Mouse (Mus musculus) neural tube, embryonic 14.5 days (tissue): Measurements from ENCODE around the gene Chrnb4. TPM values are rescaled to one million over a fixed set of nuclear protein-coding genes. Genes with fewer than 3 reads are reported as not detected.

ENCODE experiments used
- ATAC-seq: fragments of 200-750 bp; cut with Nextera tagmentation; 2 replicates; pipeline ENCODE4 v1.8.0; 2017; ENCODE audit warnings: low read depth, mild to moderate bottlenecking, moderate TSS enrichment, moderate library complexity
- H3K27ac ChIP-seq: fragments of 300-500 bp; sonication (generic); 2 replicates; pipeline ENCODE4 v1.5.1; 2014; ENCODE audit warnings: low read depth, mild to moderate bottlenecking, control low read depth, low read length, moderate library complexity, mixed read lengths
- H3K27me3 ChIP-seq: fragments of 300-500 bp; sonication (generic); 2 replicates; pipeline ENCODE4 v1.6.1; 2014; ENCODE audit warnings: low read length; ENCODE audit not compliant: control insufficient read depth, insufficient read depth
- H3K36me3 ChIP-seq: fragments of 300-500 bp; sonication (generic); 2 replicates; pipeline ENCODE4 v1.6.1; 2014; ENCODE audit warnings: low read length, mixed read lengths; ENCODE audit not compliant: control insufficient read depth, insufficient read depth
- H3K4me1 ChIP-seq: fragments of 300-500 bp; sonication (generic); 2 replicates; pipeline ENCODE4 v1.6.1; 2014; ENCODE audit warnings: low read length; ENCODE audit not compliant: control insufficient read depth, insufficient read depth
- H3K4me2 ChIP-seq: fragments of 300-500 bp; sonication (generic); 2 replicates; pipeline ENCODE4 v1.6.1; 2014; ENCODE audit warnings: mild to moderate bottlenecking, low read depth, low read length, control low read depth
- H3K4me3 ChIP-seq: fragments of 300-500 bp; sonication (generic); 2 replicates; pipeline ENCODE4 v1.5.1; 2014; ENCODE audit warnings: low read depth, low read length, control low read depth, mixed read lengths
- H3K9ac ChIP-seq: fragments of 300-500 bp; sonication (generic); replicated peaks from 2 replicates; pipeline ENCODE4 v1.6.1; 2014; ENCODE audit warnings: low read depth, mild to moderate bottlenecking, control low read depth, low read length, mixed read lengths
- H3K9me3 ChIP-seq: fragments of 300-500 bp; sonication (generic); 2 replicates; pipeline ENCODE4 v1.6.1; 2016; ENCODE audit warnings: low read length; ENCODE audit not compliant: control insufficient read depth
- WGBS: fragments of 180-500 bp; shearing (Covaris S2); extraction: QIAGEN DNeasy Blood & Tissue Kit; methylation state at CpG from one replicate; pipeline ENCODE4 v1.1.7; 2014; 5-methylcytosine and 5-hydroxymethylcytosine counted together
- polyA plus RNA-seq: library from polyadenylated mRNA; unstranded; fragments of >200 nt; fragmentation: Nextera tagmentation; extraction: Ambion mirVana; gene quantifications from 2 replicates; pipeline ENCODE4 v1.2.1, GENCODE M21; 2014

The Chrnb4 gene
- polyA plus RNA-seq, 1 experiment from 2014 or later = 1.4 TPM

DNA sequence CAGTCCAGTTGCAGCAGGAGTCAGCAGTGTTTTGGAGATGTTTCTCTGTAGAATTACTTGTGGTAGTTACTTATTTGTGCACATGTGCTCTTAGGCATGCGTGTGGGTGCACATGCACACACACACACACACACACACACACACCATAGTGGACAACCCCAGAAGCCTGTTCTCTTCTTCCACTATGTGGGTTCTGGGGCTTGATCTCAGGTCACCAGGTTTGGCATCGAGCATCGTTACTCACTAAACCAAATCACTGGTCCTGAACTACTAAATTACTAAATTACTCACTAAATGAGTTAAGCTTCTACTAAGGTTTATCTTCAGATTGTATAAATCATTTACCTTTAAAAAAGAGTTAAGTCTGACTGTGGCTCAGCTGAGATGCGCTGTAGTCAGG lies 9.5 kb upstream of the Chrnb4 start:
- no peak overlapping the region for H3K4me2 ChIP-seq
- H3K36me3 ChIP-seq = no peaks in the 10 kb centered on the region
- H3K27ac ChIP-seq = no peak overlapping the region
- no peaks in the 10 kb centered on the region for H3K4me1 ChIP-seq
- no peak overlapping the region for H3K4me3 ChIP-seq
- H3K9me3 ChIP-seq = no peaks in the 10 kb centered on the region
- ATAC-seq = no peak
- H3K9ac ChIP-seq = no peak overlapping the region
- 90% methylated on average over 4 of the region's 4 CpGs for WGBS
- no peaks in the 10 kb centered on the region for H3K27me3 ChIP-seq

DNA sequence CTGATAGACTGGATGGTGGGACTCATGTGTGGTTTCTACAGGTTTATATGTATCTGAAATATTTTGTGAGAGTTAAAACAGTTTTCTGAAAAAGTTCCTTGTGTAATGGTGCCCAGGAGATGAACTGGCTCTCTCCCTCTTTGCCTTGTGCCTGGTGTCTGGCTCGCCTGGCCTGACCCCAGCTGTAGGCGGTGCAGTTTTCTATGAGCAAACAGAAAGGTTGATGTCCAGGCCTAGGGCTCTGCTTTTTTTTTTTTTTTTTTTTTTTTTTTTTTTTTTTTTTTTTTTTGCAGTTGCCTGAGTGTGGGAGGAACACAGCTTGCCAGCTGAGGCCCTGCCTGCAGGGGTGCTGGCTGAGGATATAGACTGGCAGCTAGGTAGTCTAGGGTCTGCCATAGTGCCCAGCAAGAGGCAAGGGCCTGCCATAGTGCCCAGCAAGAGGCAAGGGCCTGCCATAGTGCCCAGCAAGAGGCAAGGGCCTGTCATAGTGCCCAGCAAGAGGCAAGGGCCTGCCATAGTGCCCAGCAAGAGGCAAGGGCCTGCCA lies 6.9 kb upstream of the Chrnb4 start:
- Histone ChIP-seq H3K4me2 (no peak overlapping the region), H3K4me1 (no peaks in the 10 kb centered on the region), H3K36me3 (no peaks in the 10 kb centered on the region), H3K27ac (no peak overlapping the region), H3K4me3 (no peak overlapping the region), H3K9ac (no peak overlapping the region), H3K27me3 (no peaks in the 10 kb centered on the region), H3K9me3 (no peaks in the 10 kb centered on the region)
- 56% methylated on average over 2 of the region's 2 CpGs for WGBS
- no peak for ATAC-seq

DNA sequence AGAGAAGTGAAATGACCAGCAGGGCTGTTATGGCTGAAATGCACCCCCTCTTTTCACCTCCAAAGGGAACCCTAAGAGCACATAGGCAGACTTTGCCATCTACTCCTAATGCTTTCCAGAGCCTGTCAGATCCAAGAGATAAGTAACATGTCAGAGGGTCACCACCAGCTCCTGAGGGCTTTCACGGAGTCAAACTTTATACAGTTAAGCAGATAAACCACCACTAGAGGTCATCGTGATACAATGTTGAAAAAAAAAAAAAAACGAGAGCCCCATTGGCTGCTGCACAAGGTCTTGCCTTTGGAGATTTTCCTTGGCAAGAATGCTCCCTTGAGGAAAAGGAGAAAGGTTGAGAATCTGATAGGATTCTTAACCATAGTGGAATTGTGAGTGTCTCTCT lies 1.8 kb downstream of the Chrnb4 start:
- no peak for ATAC-seq

DNA sequence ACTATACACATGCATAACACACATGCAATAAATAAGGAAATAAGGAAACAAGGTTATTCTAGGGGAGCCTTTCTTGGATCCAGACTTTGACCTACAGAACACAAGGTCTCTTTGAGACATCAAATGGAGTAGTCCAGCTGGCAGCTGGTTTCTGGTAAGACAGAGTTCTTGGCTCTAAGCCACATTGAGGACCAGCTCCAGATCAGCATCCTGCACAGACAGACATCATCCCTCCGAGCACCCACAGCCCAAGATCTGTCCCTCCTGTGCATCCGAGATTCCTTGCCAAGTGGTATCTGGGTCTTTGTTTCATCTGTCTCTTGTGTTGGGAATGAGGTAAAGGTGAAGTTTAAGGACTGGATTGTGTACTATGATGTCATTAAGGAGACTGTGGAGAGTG lies 3.6 kb downstream of the Chrnb4 start:
- no peak overlapping the region for H3K4me2 ChIP-seq
- 76% methylated on average over 2 of the region's 2 CpGs for WGBS
- no peak overlapping the region for H3K4me3 ChIP-seq
- no peak for ATAC-seq
- no peaks in the 10 kb centered on the region for H3K36me3 ChIP-seq
- H3K4me1 ChIP-seq = peaks cover 5% of the 10 kb centered on the region; the same call in 1 of the 2 replicates
- no peak overlapping the region for H3K9ac ChIP-seq
- no peaks in the 10 kb centered on the region for H3K9me3 ChIP-seq
- H3K27me3 ChIP-seq = no peaks in the 10 kb centered on the region
- no peak overlapping the region for H3K27ac ChIP-seq

More for the DNA sequence above, 1.8 kb downstream of the Chrnb4 start:
- H3K4me3 ChIP-seq = no peak overlapping the region
- H3K9me3 ChIP-seq = no peaks in the 10 kb centered on the region
- peaks cover 5% of the 10 kb centered on the region; the same call in 1 of the 2 replicates for H3K4me1 ChIP-seq
- H3K4me2 ChIP-seq = no peak overlapping the region
- H3K36me3 ChIP-seq = no peaks in the 10 kb centered on the region
- no peak overlapping the region for H3K27ac ChIP-seq
- H3K27me3 ChIP-seq = no peaks in the 10 kb centered on the region
- no peak overlapping the region for H3K9ac ChIP-seq
- WGBS = 7% methylated on average over 3 of the region's 3 CpGs

DNA sequence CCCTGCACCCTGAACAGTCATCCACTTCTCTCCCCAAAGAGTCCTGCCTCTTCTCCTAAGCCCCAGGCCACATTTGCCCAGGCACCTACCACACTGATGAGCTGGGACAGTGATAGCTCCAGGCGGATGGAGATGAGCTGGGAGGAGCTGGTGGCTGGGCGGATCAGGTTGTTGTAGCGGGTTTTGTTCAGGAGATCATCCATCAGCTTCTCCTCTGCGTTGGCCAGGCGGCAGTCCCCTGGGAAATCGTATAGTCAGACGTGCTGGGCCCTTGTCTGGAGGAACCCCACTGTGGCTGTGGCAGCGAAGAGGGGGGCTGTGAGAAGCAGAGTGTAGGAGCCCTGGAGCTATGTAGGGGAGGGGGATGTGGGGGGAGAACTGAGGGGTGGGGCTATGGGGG lies 4.9 kb downstream of the Chrnb4 start:
- 0 out of 2 replicates have a peak, but pooled peaks have one; percentile 28 for ATAC-seq
- Histone ChIP-seq H3K27me3 (no peaks in the 10 kb centered on the region), H3K4me2 (no peak overlapping the region)

DNA sequence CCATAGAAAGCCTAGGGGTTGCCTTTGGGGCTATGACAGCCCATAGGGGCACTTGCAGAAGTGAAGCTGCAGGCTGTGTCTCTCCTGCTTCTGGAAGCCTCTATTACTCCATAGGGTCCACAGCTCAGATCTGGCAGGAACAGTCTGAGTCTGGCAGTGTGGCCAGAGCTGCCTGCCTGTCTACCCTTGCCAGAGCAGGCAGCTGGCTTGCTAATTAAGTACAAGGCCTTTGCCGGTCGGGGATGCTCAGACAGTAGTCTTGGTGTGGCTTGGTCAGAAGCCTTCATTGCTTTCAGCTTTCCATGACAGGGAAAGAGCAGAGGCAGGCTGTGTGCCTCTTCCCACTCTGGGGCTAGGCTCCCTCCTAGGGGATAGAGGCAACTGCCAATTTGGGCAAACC lies 7.2 kb downstream of the Chrnb4 start:
- Histone ChIP-seq H3K36me3 (no peaks in the 10 kb centered on the region), H3K9ac (no peak overlapping the region), H3K4me2 (no peak overlapping the region), H3K9me3 (no peaks in the 10 kb centered on the region), H3K27me3 (no peaks in the 10 kb centered on the region), H3K27ac (no peak overlapping the region), H3K4me3 (no peak overlapping the region), H3K4me1 (no peaks in the 10 kb centered on the region)
- no peak for ATAC-seq
- 31% methylated on average over 2 of the region's 2 CpGs for WGBS

More for the DNA sequence above, 4.9 kb downstream of the Chrnb4 start:
- H3K27ac ChIP-seq = no peak overlapping the region
- no peaks in the 10 kb centered on the region for H3K9me3 ChIP-seq
- no peak overlapping the region for H3K4me3 ChIP-seq
- peaks cover 5% of the 10 kb centered on the region; the same call in 1 of the 2 replicates for H3K4me1 ChIP-seq
- whole genome bisulfite sequencing = 4% methylated on average over 8 of the region's 8 CpGs
- H3K9ac ChIP-seq = no peak overlapping the region
- no peaks in the 10 kb centered on the region for H3K36me3 ChIP-seq

DNA sequence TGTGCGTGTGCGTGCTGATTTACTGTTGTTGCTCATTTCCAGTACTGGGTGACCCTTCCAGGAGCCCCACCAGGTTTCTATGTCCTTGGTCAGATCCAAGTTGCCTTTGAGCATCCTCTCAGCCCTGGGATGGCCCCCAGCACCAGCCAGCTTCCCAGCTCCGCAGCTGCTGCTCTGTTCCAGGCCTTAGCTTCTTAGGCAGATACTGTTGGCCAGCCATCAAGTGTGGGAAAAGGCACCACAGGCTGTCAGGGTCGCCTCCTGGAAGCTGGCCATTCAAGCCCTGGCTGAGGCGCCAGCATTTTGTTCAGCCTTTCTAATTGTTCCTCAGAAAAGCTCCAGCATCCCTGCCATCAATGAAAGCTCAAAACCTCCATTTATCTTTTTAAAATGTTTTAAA lies 8.6 kb downstream of the Chrnb4 start:
- Histone ChIP-seq H3K9me3 (no peaks in the 10 kb centered on the region), H3K9ac (no peak overlapping the region), H3K27ac (no peak overlapping the region), H3K4me1 (no peaks in the 10 kb centered on the region), H3K27me3 (no peaks in the 10 kb centered on the region), H3K36me3 (no peaks in the 10 kb centered on the region), H3K4me3 (no peak overlapping the region), H3K4me2 (no peak overlapping the region)
- 63% methylated on average over 5 of the region's 5 CpGs for WGBS
- no peak for ATAC-seq

DNA sequence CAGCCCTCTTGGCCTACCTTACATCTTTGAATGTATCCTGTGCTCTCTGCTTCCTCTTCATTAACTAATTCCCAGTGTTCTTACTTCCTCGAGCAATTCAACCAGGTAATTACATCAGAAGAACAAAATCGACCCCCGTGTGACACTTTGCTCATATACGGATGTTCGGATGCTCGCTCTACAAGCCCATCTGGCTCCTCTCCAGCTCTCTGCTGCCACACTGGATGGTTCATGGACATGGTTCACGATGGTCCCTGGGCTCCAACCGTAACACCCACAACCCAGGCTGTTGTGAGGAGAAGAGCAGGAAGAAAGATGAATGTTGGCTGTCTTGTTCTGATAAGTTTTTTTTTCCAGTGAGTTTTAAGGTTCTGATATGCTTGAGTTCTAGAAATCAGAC lies 9.6 kb downstream of the Chrnb4 start:
- 64% methylated on average over 8 of the region's 8 CpGs for WGBS

DNA sequence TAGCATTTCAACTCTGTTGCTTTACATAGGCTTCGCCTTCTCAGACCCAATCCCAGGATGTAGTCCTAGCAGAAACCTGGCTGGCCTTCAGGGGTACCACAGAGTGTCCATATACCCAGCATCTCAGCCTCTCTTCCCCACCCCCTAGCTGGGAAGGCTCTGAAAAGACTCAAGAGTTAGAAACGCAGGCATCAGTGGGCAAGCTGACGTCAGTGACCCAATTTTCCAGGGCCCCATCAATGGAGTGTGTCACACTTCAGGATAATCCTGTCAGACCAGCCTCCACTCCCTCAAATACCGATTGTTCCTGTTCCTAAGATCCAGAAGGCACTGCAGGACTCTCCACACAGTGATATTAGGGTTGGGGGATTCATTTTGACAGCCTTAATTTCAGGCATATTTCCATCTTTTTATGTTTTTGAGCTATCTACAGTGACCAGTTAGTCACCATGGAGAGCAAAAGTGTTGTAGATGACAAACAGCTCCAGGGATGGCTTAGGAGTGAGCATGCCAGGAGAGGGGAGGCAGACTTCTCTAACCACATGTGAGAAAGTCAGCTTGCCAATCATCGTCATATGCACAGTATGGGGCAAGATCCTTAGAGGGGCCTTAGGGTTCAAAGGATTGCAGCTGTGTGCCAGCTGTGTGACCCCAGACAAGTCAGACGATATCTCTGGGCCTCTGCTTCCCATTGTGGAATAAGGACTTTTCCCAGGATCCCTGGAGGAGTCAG lies 17.0 kb downstream of the Chrnb4 start:
- H3K27ac ChIP-seq = no peak overlapping the region
- WGBS = 67% methylated on average over 6 of the region's 6 CpGs
- H3K4me3 ChIP-seq = no peak overlapping the region
- H3K9ac ChIP-seq = no peak overlapping the region
- ATAC-seq = no peak
- H3K4me1 ChIP-seq = no peaks in the 10 kb centered on the region
- H3K4me2 ChIP-seq = no peak overlapping the region
- no peaks in the 10 kb centered on the region for H3K9me3 ChIP-seq
- H3K36me3 ChIP-seq = no peaks in the 10 kb centered on the region
- no peaks in the 10 kb centered on the region for H3K27me3 ChIP-seq

More for the DNA sequence above, 9.6 kb downstream of the Chrnb4 start:
- no peaks in the 10 kb centered on the region for H3K27me3 ChIP-seq
- H3K9me3 ChIP-seq = no peaks in the 10 kb centered on the region
- no peak for ATAC-seq
- no peaks in the 10 kb centered on the region for H3K36me3 ChIP-seq
- H3K27ac ChIP-seq = no peak overlapping the region
- H3K4me1 ChIP-seq = no peaks in the 10 kb centered on the region
- no peak overlapping the region for H3K9ac ChIP-seq
- H3K4me3 ChIP-seq = no peak overlapping the region
- H3K4me2 ChIP-seq = no peak overlapping the region
